Mouse (Mus musculus) stomach, embryonic 15.5 days (tissue): ENCODE measurements around the gene Mark4. TPM values are rescaled to one million over a fixed set of nuclear protein-coding genes. Genes with fewer than 3 reads are reported as not detected.

Experiments
- ATAC-seq: fragments of 200-750 bp; cut with Nextera tagmentation; 2 replicates; pipeline ENCODE4 v1.8.0; 2017; ENCODE audit warnings: low read depth, moderate number of reproducible peaks, moderate TSS enrichment; ENCODE audit not compliant: insufficient read depth, low FRiP score
- H3K27ac ChIP-seq: fragments of 300-500 bp; sonication (generic); 2 replicates; pipeline ENCODE4 v1.5.1; 2015; ENCODE audit warnings: mild to moderate bottlenecking, inconsistent platforms
- H3K27me3 ChIP-seq: fragments of 300-500 bp; sonication (generic); replicated peaks from 2 replicates; pipeline ENCODE4 v1.6.1; 2015; ENCODE audit warnings: inconsistent platforms
- H3K36me3 ChIP-seq: fragments of 300-500 bp; sonication (generic); 2 replicates; pipeline ENCODE4 v1.6.1; 2015; ENCODE audit warnings: inconsistent platforms
- H3K4me1 ChIP-seq: fragments of 300-500 bp; sonication (generic); 2 replicates; pipeline ENCODE4 v1.6.1; 2015; ENCODE audit warnings: inconsistent platforms
- H3K4me2 ChIP-seq: fragments of 300-500 bp; sonication (generic); 2 replicates; pipeline ENCODE4 v1.6.1; 2015; ENCODE audit warnings: mild to moderate bottlenecking, inconsistent platforms
- H3K4me3 ChIP-seq: fragments of 300-500 bp; sonication (generic); replicated peaks from 2 replicates; pipeline ENCODE4 v1.5.1; 2015; ENCODE audit warnings: inconsistent platforms
- H3K9ac ChIP-seq: fragments of 300-500 bp; sonication (generic); 2 replicates; pipeline ENCODE4 v1.6.1; 2015; ENCODE audit warnings: inconsistent platforms
- H3K9me3 ChIP-seq: fragments of 300-500 bp; sonication (generic); 2 replicates; pipeline ENCODE4 v1.6.1; 2016; ENCODE audit warnings: inconsistent platforms
- WGBS: fragments of 180-500 bp; shearing (Covaris S2); methylation state at CpG from one replicate; pipeline ENCODE4 v1.1.7; 2015; 5-methylcytosine and 5-hydroxymethylcytosine counted together
- polyA plus RNA-seq: library from polyadenylated mRNA; unstranded; fragments of >200 nt; fragmentation: Nextera tagmentation; extraction: Ambion mirVana; gene quantifications from 2 replicates; pipeline ENCODE4 v1.2.1, GENCODE M21; 2015

The Mark4 gene
- polyA plus RNA-seq, 1 experiment from 2014 or later = 7.8 TPM

DNA sequence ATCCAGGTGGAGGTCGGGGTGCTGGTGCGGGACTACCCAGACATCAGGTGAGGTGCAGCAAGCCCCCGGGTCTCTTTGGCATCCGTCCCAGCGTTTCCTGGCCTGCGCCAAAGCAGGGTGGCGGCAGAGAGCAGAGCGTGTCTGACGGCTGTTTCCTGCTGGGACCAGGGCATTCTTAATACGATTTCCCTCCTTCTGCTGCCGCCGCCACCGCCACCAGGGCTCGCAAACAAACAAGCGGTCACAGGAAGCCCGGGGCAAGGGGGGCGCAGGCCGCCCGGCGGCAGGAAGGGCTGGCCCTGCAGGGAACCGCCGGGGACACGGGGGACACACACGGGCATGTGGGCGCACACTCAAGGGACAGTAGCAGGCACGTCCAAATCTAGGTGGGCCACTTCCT is 33.1 kb upstream of the Mark4 start:
- Histone ChIP-seq H3K4me3 (peak overlapping the region; percentile 25), H3K9me3 (no peaks in the 10 kb centered on the region), H3K27me3 (peaks cover 43% of the 10 kb centered on the region), H3K9ac (no peak overlapping the region), H3K4me2 (peak overlapping the region; percentile 50), H3K27ac (no peak overlapping the region), H3K36me3 (no peaks in the 10 kb centered on the region), H3K4me1 (peaks cover 14% of the 10 kb centered on the region)
- 3% methylated on average over 26 of the region's 26 CpGs for WGBS
- ATAC-seq = no peak; the same call in 1 of the 2 replicates

DNA sequence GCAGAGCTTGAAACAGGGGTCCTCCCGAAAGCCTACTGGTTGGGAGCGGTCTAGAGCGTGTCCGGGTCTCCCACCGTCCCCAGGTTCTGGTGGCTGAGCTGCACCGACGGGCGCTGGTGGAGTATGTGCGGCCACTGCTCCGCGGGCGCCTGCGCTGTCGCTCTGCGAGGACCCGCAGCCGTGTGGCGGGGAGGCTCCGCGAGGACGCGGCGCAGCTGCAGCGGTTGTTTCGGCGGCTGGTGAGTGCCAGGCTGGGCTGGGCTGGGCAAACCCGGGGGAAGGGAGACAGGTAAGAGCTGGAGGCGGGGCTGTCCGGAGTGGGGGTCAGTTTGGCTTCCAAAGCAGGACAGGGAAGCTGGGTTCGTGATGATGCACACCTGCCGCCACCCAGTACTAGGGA is 30.9 kb upstream of the Mark4 start:
- Histone ChIP-seq H3K9me3 (no peaks in the 10 kb centered on the region), H3K27me3 (peaks cover 43% of the 10 kb centered on the region), H3K9ac (no peak overlapping the region), H3K27ac (no peak overlapping the region), H3K36me3 (no peaks in the 10 kb centered on the region), H3K4me3 (peak overlapping the region; percentile 5; the same call in 1 of the 2 replicates), H3K4me1 (peaks cover 11% of the 10 kb centered on the region), H3K4me2 (peak overlapping the region; percentile 38)
- WGBS = 16% methylated on average over 31 of the region's 31 CpGs
- no peak for ATAC-seq

DNA sequence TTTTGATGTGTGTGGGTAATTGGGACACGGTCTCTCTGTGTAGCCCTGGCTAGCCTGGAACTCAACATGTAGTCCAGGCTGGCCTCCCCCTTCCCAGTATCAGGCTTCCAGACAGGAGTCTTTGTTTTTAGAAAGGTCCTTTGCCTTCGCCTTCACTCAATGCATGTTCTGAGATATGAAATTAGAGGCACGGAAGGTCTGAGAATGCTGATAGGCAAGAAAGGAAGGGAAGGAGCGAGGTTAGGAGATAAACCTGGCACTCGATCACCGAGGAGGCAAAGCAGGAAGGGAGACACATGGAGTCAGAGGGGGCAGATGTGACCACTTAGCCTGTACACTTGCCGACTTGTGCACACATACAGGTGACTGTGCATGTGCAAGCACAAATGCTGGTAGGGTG is 27.9 kb upstream of the Mark4 start:
- H3K9me3 ChIP-seq = no peaks in the 10 kb centered on the region
- H3K9ac ChIP-seq = no peak overlapping the region
- H3K4me1 ChIP-seq = peaks cover 6% of the 10 kb centered on the region
- 87% methylated on average over 7 of the region's 7 CpGs for WGBS
- peaks cover 39% of the 10 kb centered on the region for H3K27me3 ChIP-seq
- ATAC-seq = no peak
- no peak overlapping the region for H3K4me3 ChIP-seq
- H3K27ac ChIP-seq = no peak overlapping the region
- no peaks in the 10 kb centered on the region for H3K36me3 ChIP-seq
- no peak overlapping the region for H3K4me2 ChIP-seq

DNA sequence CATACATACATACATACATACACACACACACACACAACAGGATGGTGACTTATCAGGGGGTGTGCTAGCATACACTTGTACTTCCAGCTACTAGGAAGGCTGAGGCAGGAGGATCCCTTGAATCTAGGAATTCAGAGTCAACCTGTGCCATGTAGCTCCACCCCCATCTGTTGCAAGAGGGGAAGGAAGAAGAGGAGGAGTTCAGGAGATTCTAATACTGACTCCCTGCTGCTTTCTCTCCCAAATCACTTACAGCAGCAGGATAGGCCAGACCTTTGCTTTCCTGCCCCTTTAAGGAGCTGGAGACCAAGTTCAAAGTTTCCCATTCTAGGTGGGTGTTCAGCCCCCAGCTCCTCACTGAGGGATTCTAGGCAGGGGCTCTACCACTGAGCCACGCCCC is 26.9 kb upstream of the Mark4 start:
- Histone ChIP-seq H3K36me3 (no peaks in the 10 kb centered on the region), H3K4me1 (peaks cover 5% of the 10 kb centered on the region; the same call in 1 of the 2 replicates), H3K9me3 (no peaks in the 10 kb centered on the region), H3K4me3 (no peak overlapping the region), H3K27ac (no peak overlapping the region), H3K27me3 (peaks cover 29% of the 10 kb centered on the region), H3K4me2 (no peak overlapping the region), H3K9ac (no peak overlapping the region)
- 85% methylated on average over 1 of the region's 1 CpGs for WGBS
- no peak for ATAC-seq

DNA sequence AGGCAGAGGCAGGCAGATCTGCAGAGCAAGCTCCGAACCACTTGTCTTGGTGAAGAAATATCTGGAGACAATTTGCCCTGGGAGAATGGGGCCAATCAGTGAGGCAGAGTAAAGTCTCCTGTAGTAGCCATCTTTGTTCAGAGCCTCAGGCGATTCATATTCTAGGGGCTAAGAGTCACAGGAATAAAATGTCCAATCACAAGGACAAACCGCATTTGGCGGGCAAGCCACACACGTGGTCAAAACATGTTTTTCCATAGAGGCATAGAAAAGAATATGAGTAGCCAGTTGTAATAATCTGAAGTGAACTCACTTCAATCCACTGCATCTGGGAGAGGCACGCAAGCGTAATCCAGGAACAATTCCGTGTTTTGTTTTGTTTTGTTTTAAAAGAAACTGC is 24.7 kb upstream of the Mark4 start:
- H3K27me3 ChIP-seq = peaks cover 10% of the 10 kb centered on the region
- WGBS = 82% methylated on average over 8 of the region's 8 CpGs
- no peak for ATAC-seq
- H3K9ac ChIP-seq = no peak overlapping the region
- no peaks in the 10 kb centered on the region for H3K36me3 ChIP-seq
- no peak overlapping the region for H3K4me2 ChIP-seq
- H3K4me3 ChIP-seq = no peak overlapping the region
- no peak overlapping the region for H3K27ac ChIP-seq
- no peaks in the 10 kb centered on the region for H3K4me1 ChIP-seq
- H3K9me3 ChIP-seq = no peaks in the 10 kb centered on the region

DNA sequence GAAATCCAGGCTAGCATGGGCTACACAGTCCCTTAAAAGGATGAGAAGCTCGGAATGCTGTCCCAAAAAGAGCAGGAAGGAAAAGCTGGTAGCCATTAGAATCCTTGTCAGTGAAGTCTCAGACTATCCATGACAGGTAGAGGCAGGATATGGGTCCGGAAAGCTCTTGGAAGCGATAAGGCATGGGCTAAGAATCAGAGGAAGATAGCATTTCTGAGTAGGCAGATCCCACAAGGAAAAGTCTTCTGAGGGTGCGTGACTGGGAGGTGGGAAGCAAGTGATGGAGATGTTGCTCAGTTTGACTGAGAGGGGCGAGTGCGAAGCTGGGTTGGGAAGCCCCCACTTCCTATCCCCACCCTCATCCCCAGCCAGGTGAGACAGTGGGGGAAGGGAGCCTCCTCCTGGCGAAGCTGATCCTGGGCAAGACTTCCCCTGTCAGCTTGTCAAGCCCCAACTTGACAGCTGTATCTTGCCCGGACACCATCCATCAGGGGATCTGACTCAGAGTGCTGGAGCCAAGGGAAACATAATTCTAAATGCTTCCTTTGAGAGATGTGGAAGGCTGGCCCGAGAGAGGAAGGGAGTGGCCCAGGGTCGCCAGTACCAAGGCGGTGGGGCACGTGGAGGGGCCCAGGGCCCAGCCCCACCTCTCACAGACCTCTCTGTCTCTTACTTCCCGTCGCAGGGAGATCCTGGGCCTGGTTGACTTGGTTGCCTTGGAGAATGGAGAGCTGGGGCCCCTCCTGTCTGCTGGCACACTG is 19.2 kb upstream of the Mark4 start:
- ATAC-seq = no peak
- no peaks in the 10 kb centered on the region for H3K9me3 ChIP-seq
- H3K27ac ChIP-seq = no peak overlapping the region
- no peak overlapping the region for H3K4me2 ChIP-seq
- H3K36me3 ChIP-seq = no peaks in the 10 kb centered on the region
- no peak overlapping the region for H3K9ac ChIP-seq
- 23% methylated on average over 14 of the region's 14 CpGs for WGBS
- 0 out of 2 replicates have a peak, but pooled peaks cover 2% of the 10 kb centered on the region for H3K4me1 ChIP-seq
- no peak overlapping the region for H3K4me3 ChIP-seq
- H3K27me3 ChIP-seq = peaks cover 10% of the 10 kb centered on the region

DNA sequence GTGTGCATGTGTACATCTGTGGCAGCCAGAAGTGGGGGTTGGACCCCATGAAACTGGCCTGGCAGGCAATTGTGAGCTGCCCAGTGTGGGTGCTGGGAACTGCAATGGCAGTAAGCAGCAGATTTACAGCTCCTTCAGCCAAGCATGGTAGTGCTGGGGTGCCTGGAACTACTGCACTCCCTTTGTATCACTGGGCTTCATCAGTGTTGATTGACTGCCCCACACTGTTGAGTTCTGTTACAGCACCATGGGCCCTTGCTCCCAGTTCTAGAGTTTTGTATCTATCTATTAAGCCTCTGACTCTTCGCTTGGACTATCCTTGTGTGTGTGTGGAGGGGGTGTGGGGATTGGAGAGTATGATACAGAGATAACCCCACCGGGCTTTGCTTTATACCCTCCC is 18.5 kb upstream of the Mark4 start:
- Histone ChIP-seq H3K9ac (no peak overlapping the region), H3K4me1 (0 out of 2 replicates have a peak, but pooled peaks cover 2% of the 10 kb centered on the region), H3K4me2 (no peak overlapping the region), H3K27ac (no peak overlapping the region), H3K4me3 (no peak overlapping the region), H3K36me3 (no peaks in the 10 kb centered on the region), H3K9me3 (no peaks in the 10 kb centered on the region), H3K27me3 (peaks cover 17% of the 10 kb centered on the region)
- no peak for ATAC-seq
- WGBS = 63% methylated on average over 2 of the region's 2 CpGs

DNA sequence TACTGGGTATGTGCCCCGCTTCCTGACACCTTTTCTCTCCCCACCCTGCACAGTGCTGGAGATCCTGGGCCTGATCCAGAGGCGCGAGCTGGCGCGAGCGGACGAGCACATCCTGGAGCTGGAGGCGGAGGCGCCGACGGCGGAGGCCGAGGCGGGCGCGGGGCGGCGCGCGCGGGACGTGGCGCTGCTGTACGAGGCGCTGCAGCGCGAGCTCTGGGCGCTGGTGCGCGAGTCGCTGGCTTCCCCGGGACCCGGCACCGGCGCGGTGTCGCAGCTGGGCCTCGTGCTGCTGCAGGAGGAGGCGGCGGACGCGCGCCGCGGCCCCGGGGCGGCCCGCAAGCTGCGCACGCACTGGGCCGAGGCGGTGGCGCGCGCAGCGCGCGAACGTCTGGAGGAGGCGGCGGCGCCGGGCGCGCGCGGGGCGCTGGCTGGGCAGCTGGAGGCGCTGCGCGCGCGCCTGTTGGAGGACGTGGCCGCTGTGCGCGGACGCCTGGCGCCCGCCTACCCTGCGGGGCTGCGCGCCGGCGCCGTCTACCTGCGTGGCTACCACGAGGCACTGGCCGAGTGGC is 15.3 kb upstream of the Mark4 start:
- H3K27me3 ChIP-seq = peaks cover 43% of the 10 kb centered on the region
- H3K4me1 ChIP-seq = peaks cover 6% of the 10 kb centered on the region; the same call in 1 of the 2 replicates
- no peaks in the 10 kb centered on the region for H3K9me3 ChIP-seq
- peak overlapping the region; percentile 48; the same call in 1 of the 2 replicates for H3K9ac ChIP-seq
- H3K4me2 ChIP-seq = peak overlapping the region; percentile 95
- H3K36me3 ChIP-seq = no peaks in the 10 kb centered on the region
- WGBS = under 1% methylated on average over 82 of the region's 89 CpGs
- peak; percentile 83 for ATAC-seq
- H3K27ac ChIP-seq = peak overlapping the region; percentile 41; the same call in 1 of the 2 replicates
- H3K4me3 ChIP-seq = peak overlapping the region; percentile 54

DNA sequence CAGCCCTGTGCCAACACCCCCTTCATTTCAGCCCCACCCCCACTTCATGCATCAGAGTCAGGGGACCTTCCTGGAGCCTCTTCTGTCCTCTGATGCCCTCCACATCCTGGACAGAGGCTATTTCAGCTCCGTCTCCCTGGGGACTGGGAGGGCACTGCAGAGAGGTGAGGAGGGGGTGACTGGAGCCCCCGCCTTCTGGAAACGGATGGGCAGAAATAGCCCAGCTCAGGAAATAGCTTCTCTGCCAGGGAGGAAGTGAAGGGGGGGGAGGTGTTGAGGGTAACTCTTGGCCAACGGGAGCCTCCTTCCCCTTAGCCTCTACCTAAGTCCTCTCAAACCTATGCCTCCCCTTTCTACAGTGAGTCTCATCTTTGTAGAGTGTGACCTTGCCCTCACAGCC is 13.8 kb upstream of the Mark4 start:
- Histone ChIP-seq H3K27ac (no peak overlapping the region), H3K27me3 (peaks cover 44% of the 10 kb centered on the region)

DNA sequence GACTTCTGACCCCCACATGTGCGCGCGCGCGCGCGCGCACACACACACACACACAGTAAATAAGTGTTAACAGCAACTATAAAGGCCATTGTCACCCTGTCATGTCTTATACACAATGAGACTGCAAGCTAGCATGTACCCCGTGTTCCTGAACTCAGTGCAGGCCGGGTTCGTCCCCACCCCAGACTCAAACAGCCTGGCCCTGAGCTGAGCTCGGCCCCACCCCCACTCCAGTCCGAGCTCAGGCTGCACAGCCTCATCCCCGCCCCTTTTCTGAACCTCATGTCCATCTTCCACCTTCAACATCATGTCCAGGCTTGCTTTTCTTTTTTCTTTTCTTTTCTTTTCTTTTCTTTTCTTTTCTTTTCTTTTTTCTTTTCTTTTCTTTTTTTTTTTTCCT is 11.7 kb upstream of the Mark4 start:
- no peak overlapping the region for H3K4me3 ChIP-seq
- H3K4me1 ChIP-seq = peaks cover 6% of the 10 kb centered on the region; the same call in 1 of the 2 replicates
- H3K9ac ChIP-seq = no peak overlapping the region
- no peak for ATAC-seq
- WGBS = 15% methylated on average over 14 of the region's 14 CpGs
- H3K27ac ChIP-seq = no peak overlapping the region
- H3K36me3 ChIP-seq = no peaks in the 10 kb centered on the region
- no peak overlapping the region for H3K4me2 ChIP-seq
- H3K27me3 ChIP-seq = peaks cover 55% of the 10 kb centered on the region
- no peaks in the 10 kb centered on the region for H3K9me3 ChIP-seq

More for the DNA sequence above, 13.8 kb upstream of the Mark4 start:
- no peak for ATAC-seq
- no peaks in the 10 kb centered on the region for H3K36me3 ChIP-seq
- H3K4me1 ChIP-seq = peaks cover 6% of the 10 kb centered on the region; the same call in 1 of the 2 replicates
- no peaks in the 10 kb centered on the region for H3K9me3 ChIP-seq
- no peak overlapping the region for H3K4me2 ChIP-seq
- no peak overlapping the region for H3K9ac ChIP-seq
- H3K4me3 ChIP-seq = no peak overlapping the region
- 36% methylated on average over 4 of the region's 4 CpGs for WGBS

DNA sequence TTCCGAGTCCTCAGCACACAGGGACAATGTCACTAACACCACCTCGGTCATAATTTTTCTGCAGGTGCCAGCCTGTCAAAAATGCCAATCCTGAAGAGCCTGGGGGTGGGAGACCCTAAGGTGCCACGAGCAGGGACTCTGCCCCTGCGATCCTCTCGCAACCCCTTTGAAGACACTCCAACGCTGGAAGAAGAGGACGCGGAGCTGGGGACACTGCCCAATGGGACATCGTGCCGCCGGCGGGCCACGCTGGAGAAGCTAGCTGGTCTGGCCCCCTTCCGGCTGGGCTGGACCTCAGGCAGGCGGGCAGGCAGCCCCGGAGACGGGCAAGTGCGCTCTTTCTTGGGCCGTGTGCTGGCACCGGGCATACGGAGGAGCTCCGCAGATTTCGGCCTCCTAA is 10.8 kb upstream of the Mark4 start:
- no peak for ATAC-seq
- H3K36me3 ChIP-seq = no peaks in the 10 kb centered on the region
- H3K4me2 ChIP-seq = no peak overlapping the region
- H3K9me3 ChIP-seq = no peaks in the 10 kb centered on the region
- H3K9ac ChIP-seq = no peak overlapping the region
- no peak overlapping the region for H3K4me3 ChIP-seq
- peaks cover 57% of the 10 kb centered on the region for H3K27me3 ChIP-seq
- peaks cover 12% of the 10 kb centered on the region for H3K4me1 ChIP-seq
- 21% methylated on average over 23 of the region's 23 CpGs for WGBS
- no peak overlapping the region for H3K27ac ChIP-seq

DNA sequence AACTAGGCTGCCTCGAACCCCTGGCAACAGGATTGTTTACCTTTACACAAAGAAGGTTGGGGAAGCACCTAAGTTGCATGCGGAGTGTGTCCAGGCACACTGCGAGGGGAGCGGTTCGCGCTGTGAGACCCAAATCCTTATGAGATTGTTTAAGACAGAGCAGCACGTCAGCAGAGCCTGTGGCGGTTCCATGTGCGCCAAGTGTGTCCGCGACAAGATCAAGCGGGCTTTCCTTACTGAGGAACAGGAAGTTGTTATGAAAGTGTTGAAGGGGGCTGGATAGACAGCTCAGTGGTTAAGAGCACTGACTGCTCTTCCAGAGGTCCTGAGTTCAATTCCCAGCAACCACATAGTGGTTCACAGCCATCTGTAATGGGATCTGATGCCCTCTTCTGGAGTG is 9.7 kb upstream of the Mark4 start:
- WGBS = 61% methylated on average over 12 of the region's 12 CpGs
- Histone ChIP-seq H3K4me2 (no peak overlapping the region), H3K36me3 (no peaks in the 10 kb centered on the region), H3K27me3 (peaks cover 54% of the 10 kb centered on the region), H3K9ac (no peak overlapping the region), H3K27ac (no peak overlapping the region), H3K4me1 (peaks cover 12% of the 10 kb centered on the region), H3K4me3 (no peak overlapping the region), H3K9me3 (no peaks in the 10 kb centered on the region)
- ATAC-seq = no peak
